Mouse (Mus musculus) T-cell, adult 2 months (primary cell): Measurements from ENCODE around the gene Garem2.

Experiments used
- DNase-seq: peaks from one replicate; pipeline ENCODE4 v3.0.0; 2022; ENCODE audit warnings: low spot score

The Garem2 gene

GRCm38 (mm10) chr5:30154013-30154412 is 49.1 kb downstream of the Garem2 start:
- no peak for DNase-seq

- peak; percentile 92 for DNase-seq
Measured at GRCm38 (mm10) chr5:30154474-30155394, 49.8 kb downstream of the Garem2 start, which contains the start of the genes Hadha and Hadhb. Gene Hadha (minus strand): TSS chr5:30155162. Gene Hadhb (plus strand): TSS chr5:30155248.

- DNase-seq: no peak
Measured at GRCm38 (mm10) chr5:30155395-30155792, 50.4 kb downstream of the Garem2 start.

GRCm38 (mm10) chr5:30155821-30156629 is 51.1 kb downstream of the Garem2 start:
- peak; percentile 39 for DNase-seq

- no peak for DNase-seq
Measured at GRCm38 (mm10) chr5:30159601-30160000, 54.6 kb downstream of the Garem2 start.

GRCm38 (mm10) chr5:30161836-30162235 is 56.9 kb downstream of the Garem2 start:
- no peak for DNase-seq

GRCm38 (mm10) chr5:30162339-30162738 is 57.4 kb downstream of the Garem2 start:
- DNase-seq: no peak

GRCm38 (mm10) chr5:30165234-30165946 is 60.4 kb downstream of the Garem2 start:
- no peak for DNase-seq
